Mouse (Mus musculus): ENCODE results near the gene Gp5. TPM values are rescaled to one million over a fixed set of nuclear protein-coding genes. Genes with fewer than 3 reads are reported as not detected.
A peak's percentile ranks its signal among the peaks of the same experiment; 100 is the strongest.

Gp5 gene
- polyA plus RNA-seq, 1 experiment from 2014 or later, result 3.5 TPM

GRCm38 (mm10) chr16:30263156-30263555 lies 47.4 kb downstream of the Gp5 start:
- H3K4me3 ChIP-seq (ENCODE audit: low read depth, low read length), result no peak overlapping the region
- no peak for DNase-seq (ENCODE audit: low spot score)
- no peak for TF ChIP-seq EP300 (IDR thresholded peaks at IDR 0.05)
- no peak for TF ChIP-seq CTCF (IDR thresholded peaks at IDR 0.05)
- H3K4me1 ChIP-seq (ENCODE audit: insufficient read depth, low read depth, low read length), result no peaks in the 10 kb centered on the region
- H3K9ac ChIP-seq (replicated peaks; ENCODE audit: low read depth), result no peak overlapping the region
- no peaks in the 10 kb centered on the region for H3K36me3 ChIP-seq (ENCODE audit: insufficient read depth, low read length)
- H3K27me3 ChIP-seq (replicated peaks; ENCODE audit: insufficient read depth, low read length), result no peaks in the 10 kb centered on the region
- no peak overlapping the region for H3K27ac ChIP-seq (ENCODE audit: low read length)
- ATAC-seq, result no peak
- 52% methylated on average over 4 of the region's 4 CpGs for WGBS
- H3K9me3 ChIP-seq (ENCODE audit: low read length), result no peaks in the 10 kb centered on the region
- no peak overlapping the region for H3K4me2 ChIP-seq (replicated peaks; ENCODE audit: low read depth, low read length)

DNA sequence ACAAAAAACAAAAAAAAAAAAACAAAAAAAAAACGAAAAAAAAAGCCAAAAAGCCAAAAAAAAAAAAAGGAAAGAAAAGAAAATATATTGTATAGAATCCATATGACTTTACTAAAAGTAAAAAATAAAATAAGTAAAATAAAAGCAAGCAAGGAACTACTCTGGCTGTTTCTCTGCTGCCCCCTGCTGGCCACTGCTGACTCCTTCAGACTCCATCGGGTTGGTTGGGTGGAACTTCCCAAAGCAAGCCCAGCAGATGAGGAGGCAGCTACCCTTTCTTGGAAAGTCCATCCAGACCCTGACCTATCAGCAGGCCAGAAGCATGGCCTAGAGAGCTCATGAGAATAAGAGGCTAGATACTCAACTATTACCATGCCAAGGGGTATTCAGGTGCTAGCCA lies 47.9 kb downstream of the Gp5 start:
- WGBS, result 0% methylated on average over 2 of the region's 2 CpGs

GRCm38 (mm10) chr16:30262157-30262556 lies 48.4 kb downstream of the Gp5 start:
- Histone ChIP-seq H3K4me2 (replicated peaks; ENCODE audit: low read depth, low read length) (no peak overlapping the region), H3K27ac (ENCODE audit: low read length) (no peak overlapping the region), H3K4me3 (ENCODE audit: low read depth, low read length) (no peak overlapping the region), H3K4me1 (ENCODE audit: insufficient read depth, low read depth, low read length) (no peaks in the 10 kb centered on the region), H3K9me3 (ENCODE audit: low read length) (no peaks in the 10 kb centered on the region), H3K36me3 (ENCODE audit: insufficient read depth, low read length) (no peaks in the 10 kb centered on the region), H3K27me3 (replicated peaks; ENCODE audit: insufficient read depth, low read length) (no peaks in the 10 kb centered on the region), H3K9ac (replicated peaks; ENCODE audit: low read depth) (no peak overlapping the region)
- DNase-seq (ENCODE audit: low spot score), result no peak
- ATAC-seq, result no peak
- WGBS, result 86% methylated on average over 10 of the region's 10 CpGs
- TF ChIP-seq CTCF (IDR thresholded peaks at IDR 0.05) (no peak), EP300 (IDR thresholded peaks at IDR 0.05) (no peak)

More for the DNA sequence above, 47.9 kb downstream of the Gp5 start:
- Histone ChIP-seq H3K4me2 (replicated peaks; ENCODE audit: low read depth, low read length) (no peak overlapping the region), H3K9me3 (ENCODE audit: low read length) (no peaks in the 10 kb centered on the region), H3K4me3 (ENCODE audit: low read depth, low read length) (no peak overlapping the region), H3K4me1 (ENCODE audit: insufficient read depth, low read depth, low read length) (no peaks in the 10 kb centered on the region), H3K9ac (replicated peaks; ENCODE audit: low read depth) (no peak overlapping the region), H3K36me3 (ENCODE audit: insufficient read depth, low read length) (no peaks in the 10 kb centered on the region), H3K27me3 (replicated peaks; ENCODE audit: insufficient read depth, low read length) (no peaks in the 10 kb centered on the region), H3K27ac (ENCODE audit: low read length) (no peak overlapping the region)
- ATAC-seq (0 out of 2 replicates have a peak, but pooled peaks have one; percentile 33), DNase-seq (ENCODE audit: low spot score) (peak; percentile 79)
- TF ChIP-seq CTCF (IDR thresholded peaks at IDR 0.05) (peak; percentile 90), EP300 (IDR thresholded peaks at IDR 0.05) (no peak)

GRCm38 (mm10) chr16:30261341-30261740 lies 49.2 kb downstream of the Gp5 start:
- ATAC-seq (no peak), DNase-seq (ENCODE audit: low spot score) (no peak)
- no peak overlapping the region for H3K4me2 ChIP-seq (replicated peaks; ENCODE audit: low read depth, low read length)
- no peaks in the 10 kb centered on the region for H3K27me3 ChIP-seq (replicated peaks; ENCODE audit: insufficient read depth, low read length)
- H3K4me3 ChIP-seq (ENCODE audit: low read depth, low read length), result no peak overlapping the region
- no peak overlapping the region for H3K27ac ChIP-seq (ENCODE audit: low read length)
- TF ChIP-seq CTCF (IDR thresholded peaks at IDR 0.05), result no peak
- TF ChIP-seq EP300 (IDR thresholded peaks at IDR 0.05), result no peak
- WGBS, result 87% methylated on average over 9 of the region's 9 CpGs
- no peaks in the 10 kb centered on the region for H3K36me3 ChIP-seq (ENCODE audit: insufficient read depth, low read length)
- H3K4me1 ChIP-seq (ENCODE audit: insufficient read depth, low read depth, low read length), result no peaks in the 10 kb centered on the region
- no peaks in the 10 kb centered on the region for H3K9me3 ChIP-seq (ENCODE audit: low read length)
- no peak overlapping the region for H3K9ac ChIP-seq (replicated peaks; ENCODE audit: low read depth)

DNA sequence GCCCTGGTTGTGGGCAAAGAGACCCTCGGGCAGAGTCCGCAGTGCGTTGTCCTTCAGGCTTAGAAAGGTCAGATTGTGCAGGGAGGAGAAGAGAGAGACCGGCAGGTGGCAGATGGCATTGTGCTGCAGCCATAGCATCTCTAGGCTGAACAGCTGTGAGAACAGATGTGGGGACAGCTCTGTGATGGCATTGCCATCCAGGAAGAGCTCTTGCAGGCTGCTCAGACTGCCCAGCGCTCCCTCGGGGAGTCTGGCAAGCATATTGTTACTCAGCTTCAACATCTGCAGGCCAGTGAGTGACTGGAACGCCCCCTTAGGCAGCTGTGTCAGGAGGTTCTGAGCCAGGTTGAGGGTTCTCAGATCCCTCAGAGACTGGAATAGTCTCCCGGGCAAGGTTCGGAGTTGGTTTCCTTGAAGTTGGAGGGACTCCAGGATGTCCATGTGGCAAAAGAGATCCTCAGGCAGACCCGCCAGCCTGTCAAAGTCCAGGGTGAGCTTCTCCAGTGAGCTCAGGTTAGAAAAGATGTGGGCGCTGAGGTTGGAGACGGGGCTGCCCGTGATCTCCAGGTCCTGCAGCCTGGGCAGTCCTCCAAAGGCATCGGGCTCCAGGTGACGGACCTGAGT lies 50.5 kb downstream of the Gp5 start:
- Histone ChIP-seq H3K9ac (replicated peaks; ENCODE audit: low read depth) (no peak overlapping the region), H3K4me3 (ENCODE audit: low read depth, low read length) (no peak overlapping the region), H3K36me3 (ENCODE audit: insufficient read depth, low read length) (no peaks in the 10 kb centered on the region), H3K9me3 (ENCODE audit: low read length) (no peaks in the 10 kb centered on the region), H3K27ac (ENCODE audit: low read length) (no peak overlapping the region), H3K4me1 (ENCODE audit: insufficient read depth, low read depth, low read length) (no peaks in the 10 kb centered on the region), H3K4me2 (replicated peaks; ENCODE audit: low read depth, low read length) (no peak overlapping the region), H3K27me3 (replicated peaks; ENCODE audit: insufficient read depth, low read length) (no peaks in the 10 kb centered on the region)
- no peak for TF ChIP-seq CTCF (IDR thresholded peaks at IDR 0.05)
- TF ChIP-seq EP300 (IDR thresholded peaks at IDR 0.05), result no peak
- no peak for DNase-seq (ENCODE audit: low spot score)
- no peak for ATAC-seq
- WGBS, result 88% methylated on average over 15 of the region's 15 CpGs

- H3K4me2 ChIP-seq (replicated peaks; ENCODE audit: low read depth, low read length), result no peak overlapping the region
- H3K4me3 ChIP-seq (ENCODE audit: low read depth, low read length), result no peak overlapping the region
- 64% methylated on average over 10 of the region's 10 CpGs for WGBS
- no peak overlapping the region for H3K27ac ChIP-seq (ENCODE audit: low read length)
- H3K27me3 ChIP-seq (replicated peaks; ENCODE audit: insufficient read depth, low read length), result no peaks in the 10 kb centered on the region
- no peaks in the 10 kb centered on the region for H3K4me1 ChIP-seq (ENCODE audit: insufficient read depth, low read depth, low read length)
- no peak for ATAC-seq
- no peak overlapping the region for H3K9ac ChIP-seq (replicated peaks; ENCODE audit: low read depth)
- no peaks in the 10 kb centered on the region for H3K36me3 ChIP-seq (ENCODE audit: insufficient read depth, low read length)
- DNase-seq (ENCODE audit: low spot score), result no peak
- no peaks in the 10 kb centered on the region for H3K9me3 ChIP-seq (ENCODE audit: low read length)
- TF ChIP-seq EP300 (IDR thresholded peaks at IDR 0.05) (no peak), CTCF (IDR thresholded peaks at IDR 0.05) (no peak)
These were observed 51.1 kb downstream of the Gp5 start for GRCm38 (mm10) chr16:30259444-30259843.

DNA sequence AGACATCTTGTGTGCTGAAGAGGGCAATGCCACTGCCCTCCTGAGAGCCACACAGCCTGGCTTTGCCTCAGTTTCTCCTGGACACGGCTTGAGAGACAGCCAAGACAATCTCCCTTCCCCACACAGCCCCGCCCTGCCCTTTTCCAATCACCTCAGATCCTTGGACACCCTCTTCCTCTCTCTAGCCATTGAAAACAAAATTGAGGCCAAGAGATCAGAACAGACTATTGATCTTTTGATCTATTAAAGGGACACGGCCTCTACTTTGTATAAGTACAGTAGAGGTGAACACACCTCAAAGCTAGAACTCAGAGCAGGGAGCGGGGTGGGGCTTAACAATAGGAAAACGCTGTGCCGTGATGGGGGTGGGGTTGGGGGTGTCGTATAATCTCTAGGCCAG lies 52.1 kb downstream of the Gp5 start:
- H3K36me3 ChIP-seq (ENCODE audit: insufficient read depth, low read length), result no peaks in the 10 kb centered on the region
- no peak overlapping the region for H3K27ac ChIP-seq (ENCODE audit: low read length)
- no peaks in the 10 kb centered on the region for H3K4me1 ChIP-seq (ENCODE audit: insufficient read depth, low read depth, low read length)
- H3K27me3 ChIP-seq (replicated peaks; ENCODE audit: insufficient read depth, low read length), result no peaks in the 10 kb centered on the region
- TF ChIP-seq CTCF (IDR thresholded peaks at IDR 0.05), result no peak
- no peak overlapping the region for H3K4me3 ChIP-seq (ENCODE audit: low read depth, low read length)
- ATAC-seq (no peak), DNase-seq (ENCODE audit: low spot score) (no peak)
- H3K4me2 ChIP-seq (replicated peaks; ENCODE audit: low read depth, low read length), result no peak overlapping the region
- no peak overlapping the region for H3K9ac ChIP-seq (replicated peaks; ENCODE audit: low read depth)
- WGBS, result 88% methylated on average over 7 of the region's 7 CpGs
- no peaks in the 10 kb centered on the region for H3K9me3 ChIP-seq (ENCODE audit: low read length)

Measured in lung, postnatal 0 days (tissue).